Mouse (Mus musculus) limb, embryonic 14.5 days (tissue): Measurements from ENCODE around the gene Gm45213. TPM values are rescaled to one million over a fixed set of nuclear protein-coding genes. Genes with fewer than 3 reads are reported as not detected.

Experiments used
- ATAC-seq: fragments of 200-750 bp; cut with Nextera tagmentation; 2 replicates; pipeline ENCODE4 v1.8.0; 2017; ENCODE audit warnings: low read depth, moderate number of reproducible peaks, moderate TSS enrichment; ENCODE audit not compliant: low FRiP score
- DNase-seq: peaks from one replicate; pipeline ENCODE4 v3.0.0-alpha.2; 2015; ENCODE audit warnings: low spot score
- H3K27ac ChIP-seq: fragments of 300-500 bp; sonication (generic); replicated peaks from 2 replicates; pipeline ENCODE4 v1.5.1; 2014; ENCODE audit warnings: low read depth, mild to moderate bottlenecking, low read length, moderate library complexity, mixed read lengths
- H3K27me3 ChIP-seq: fragments of 300-500 bp; sonication (generic); 2 replicates; pipeline ENCODE4 v1.6.1; 2014; ENCODE audit warnings: low read length, mixed read lengths; ENCODE audit not compliant: control insufficient read depth, insufficient read depth
- H3K36me3 ChIP-seq: fragments of 300-500 bp; sonication (generic); 2 replicates; pipeline ENCODE4 v1.6.1; 2014; ENCODE audit warnings: mild to moderate bottlenecking, low read length, moderate library complexity, mixed read lengths; ENCODE audit not compliant: control insufficient read depth, insufficient read depth
- H3K4me1 ChIP-seq: fragments of 300-500 bp; sonication (generic); 2 replicates; pipeline ENCODE4 v1.6.1; 2014; ENCODE audit warnings: antibody characterized with exemption, low read length, mixed read lengths; ENCODE audit not compliant: control insufficient read depth, insufficient read depth
- H3K4me2 ChIP-seq: fragments of 300-500 bp; sonication (generic); replicated peaks from 2 replicates; pipeline ENCODE4 v1.6.1; 2014; ENCODE audit warnings: low read depth, mild to moderate bottlenecking, low read length, moderate library complexity; ENCODE audit not compliant: severe bottlenecking
- H3K4me3 ChIP-seq: fragments of 300-500 bp; sonication (generic); replicated peaks from 2 replicates; pipeline ENCODE4 v1.5.1; 2014; ENCODE audit warnings: low read length
- H3K9ac ChIP-seq: fragments of 300-500 bp; sonication (generic); 2 replicates; pipeline ENCODE4 v1.6.1; 2014; ENCODE audit warnings: mild to moderate bottlenecking, low read depth, low read length, moderate library complexity; ENCODE audit not compliant: severe bottlenecking
- H3K9me3 ChIP-seq: fragments of 300-500 bp; sonication (generic); 2 replicates; pipeline ENCODE4 v1.6.1; 2016; ENCODE audit warnings: low read length; ENCODE audit not compliant: control insufficient read depth
- POLR2A ChIP-seq: fragments of 200-500 bp; IDR thresholded peaks from 2 replicates; pipeline ENCODE4 v1.8.0; 2012; ENCODE audit warnings: inconsistent platforms, mild to moderate bottlenecking, moderate library complexity, borderline replicate concordance; ENCODE audit not compliant: insufficient read depth, insufficient read length; ENCODE audit errors: extremely low read depth
- WGBS: fragments of 180-500 bp; shearing (Covaris S2); extraction: QIAGEN DNeasy Blood & Tissue Kit; methylation state at CpG from one replicate; pipeline ENCODE4 v1.1.7; 2014; 5-methylcytosine and 5-hydroxymethylcytosine counted together
- polyA plus RNA-seq, 2 experiments: library from polyadenylated mRNA; depleted of rRNA in 1 of 2; stranded (reverse) in 1 of 2; unstranded in 1 of 2; fragments of >200 nt; fragmentation: Nextera tagmentation in 1 of 2; extraction: Ambion mirVana in 1 of 2; gene quantifications; 2 replicates each; pipeline versions ENCODE4 v1.2.1 to v1.2.3; 2012 to 2014

The Gm45213 gene
- polyA plus RNA-seq, 2 experiments, result not detected

DNA sequence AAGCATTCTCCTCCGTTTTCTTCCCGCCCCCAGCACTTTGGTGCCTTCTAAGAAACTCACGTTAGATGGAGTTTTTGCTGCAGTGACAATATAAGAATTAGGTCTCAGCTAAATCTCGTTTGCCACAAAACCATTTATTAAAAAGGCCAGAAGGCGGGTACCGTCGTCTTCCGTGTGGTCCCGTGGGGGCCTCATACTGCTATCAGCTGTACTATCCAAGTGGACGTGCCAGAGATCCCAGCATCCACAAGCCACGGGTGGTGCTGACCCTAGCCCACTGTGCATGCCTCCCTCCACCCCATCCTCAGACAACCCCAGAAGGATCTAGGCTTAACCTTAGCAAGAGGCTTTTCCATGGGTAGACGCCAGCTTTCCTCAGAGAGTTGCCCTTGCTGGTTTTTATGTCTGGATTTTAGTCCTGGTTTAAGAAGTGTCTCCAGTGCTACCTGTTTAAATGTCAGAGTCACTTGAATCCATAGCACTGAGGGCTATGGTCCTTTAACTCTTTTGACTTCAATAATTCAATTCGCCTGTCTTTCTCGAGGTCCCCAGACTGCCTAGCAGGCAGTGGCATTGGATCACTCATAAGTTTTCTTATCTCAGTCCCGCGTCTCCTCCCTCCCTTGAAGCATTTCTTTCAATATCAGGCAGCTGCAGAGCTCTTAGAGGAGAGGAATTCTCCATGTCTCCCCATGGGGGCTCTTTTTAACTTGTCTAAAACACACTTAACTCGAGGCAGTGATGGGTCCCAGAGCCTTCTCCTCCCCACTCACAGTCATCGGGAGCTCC lies 3.2 kb upstream of the Gm45213 start:
- no peak overlapping the region for H3K27ac ChIP-seq
- DNase-seq (no peak), ATAC-seq (no peak)
- peaks cover 37% of the 10 kb centered on the region for H3K4me1 ChIP-seq
- 47% methylated on average over 18 of the region's 18 CpGs for WGBS
- H3K9me3 ChIP-seq, result no peaks in the 10 kb centered on the region
- H3K9ac ChIP-seq, result no peak overlapping the region
- peaks cover 4% of the 10 kb centered on the region; the same call in 1 of the 2 replicates for H3K27me3 ChIP-seq
- no peak for TF ChIP-seq POLR2A
- H3K4me2 ChIP-seq, result peak overlapping the region; percentile 46
- H3K36me3 ChIP-seq, result no peaks in the 10 kb centered on the region
- peak overlapping the region; percentile 26 for H3K4me3 ChIP-seq

DNA sequence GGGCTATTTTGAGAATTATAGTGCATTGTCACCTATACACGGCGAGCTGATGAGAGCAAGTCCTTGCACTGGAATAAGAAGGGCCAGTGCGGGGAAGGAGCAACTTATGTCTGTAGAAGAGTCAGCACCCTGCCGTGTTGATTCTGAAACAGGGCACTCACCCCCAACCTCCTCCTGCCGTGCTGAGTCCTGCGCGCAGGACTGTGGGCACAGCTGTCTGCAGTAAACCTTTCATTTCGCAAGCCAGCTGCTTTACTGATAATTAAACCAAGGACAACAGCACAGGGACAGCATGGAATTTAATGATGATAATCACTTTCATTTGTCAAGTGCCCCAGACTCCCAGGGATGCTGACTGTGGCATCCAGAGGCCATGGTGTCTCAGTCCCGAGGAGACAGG lies 1.2 kb downstream of the Gm45213 start:
- ATAC-seq (no peak), DNase-seq (no peak)
- peaks cover 35% of the 10 kb centered on the region for H3K4me1 ChIP-seq
- no peak overlapping the region for H3K27ac ChIP-seq
- H3K4me2 ChIP-seq, result no peak overlapping the region
- no peak for TF ChIP-seq POLR2A
- H3K9ac ChIP-seq, result no peak overlapping the region
- no peak overlapping the region for H3K4me3 ChIP-seq
- no peaks in the 10 kb centered on the region for H3K9me3 ChIP-seq
- WGBS, result 28% methylated on average over 9 of the region's 9 CpGs
- no peaks in the 10 kb centered on the region for H3K36me3 ChIP-seq
- H3K27me3 ChIP-seq, result no peaks in the 10 kb centered on the region

DNA sequence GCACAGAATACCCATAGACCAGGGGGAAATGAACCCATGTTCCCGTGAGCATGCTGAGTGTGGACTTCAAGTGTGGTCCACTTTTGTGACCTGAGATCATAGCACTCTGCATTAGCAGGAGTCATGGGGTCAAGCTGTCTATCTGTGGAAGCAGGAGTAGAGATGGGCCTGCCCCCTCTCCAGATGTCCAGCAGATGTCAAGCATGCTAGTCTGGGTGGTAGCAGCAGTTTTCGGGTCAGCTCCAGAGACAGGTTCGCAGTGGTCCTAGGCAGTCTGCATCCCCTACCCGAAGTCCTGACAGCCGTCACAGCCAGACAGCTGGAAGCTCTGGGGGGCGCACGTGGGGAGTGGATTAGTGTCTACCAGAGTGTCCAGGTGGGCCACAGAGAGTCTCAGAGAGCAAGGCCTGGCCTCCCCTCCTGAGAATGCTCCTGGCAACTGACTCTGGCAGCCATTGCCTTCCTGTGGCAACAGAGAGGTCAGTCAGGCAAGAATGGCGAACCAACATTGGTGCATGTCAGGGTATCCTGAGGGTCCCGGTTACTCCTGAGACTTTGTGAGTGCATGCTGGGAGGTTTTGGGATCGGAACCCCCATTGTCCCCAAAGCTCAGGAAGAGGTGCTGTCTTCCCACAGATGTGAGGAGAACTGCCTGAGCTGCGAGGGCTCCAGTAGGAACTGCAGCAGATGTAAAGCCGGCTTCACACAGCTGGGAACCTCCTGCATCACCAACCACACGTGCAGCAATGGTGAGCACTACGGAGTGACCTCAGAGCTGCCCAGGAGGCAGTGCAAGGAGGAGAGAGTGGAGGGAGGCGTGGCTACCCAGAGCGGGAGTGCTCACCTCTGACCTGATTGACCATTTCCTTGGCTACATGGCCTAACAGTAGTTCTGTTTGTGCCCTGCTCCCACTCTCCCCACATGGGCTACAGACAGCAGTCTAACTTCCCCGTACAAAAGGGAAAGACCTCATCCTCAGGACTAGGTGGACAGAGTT lies 3.8 kb downstream of the Gm45213 start:
- DNase-seq (no peak), ATAC-seq (no peak)
- H3K4me2 ChIP-seq, result no peak overlapping the region
- no peaks in the 10 kb centered on the region for H3K9me3 ChIP-seq
- WGBS, result 39% methylated on average over 17 of the region's 17 CpGs
- no peaks in the 10 kb centered on the region for H3K36me3 ChIP-seq
- H3K4me3 ChIP-seq, result no peak overlapping the region
- H3K27me3 ChIP-seq, result no peaks in the 10 kb centered on the region
- TF ChIP-seq POLR2A, result no peak
- H3K27ac ChIP-seq, result no peak overlapping the region
- H3K9ac ChIP-seq, result no peak overlapping the region
- peaks cover 27% of the 10 kb centered on the region for H3K4me1 ChIP-seq

DNA sequence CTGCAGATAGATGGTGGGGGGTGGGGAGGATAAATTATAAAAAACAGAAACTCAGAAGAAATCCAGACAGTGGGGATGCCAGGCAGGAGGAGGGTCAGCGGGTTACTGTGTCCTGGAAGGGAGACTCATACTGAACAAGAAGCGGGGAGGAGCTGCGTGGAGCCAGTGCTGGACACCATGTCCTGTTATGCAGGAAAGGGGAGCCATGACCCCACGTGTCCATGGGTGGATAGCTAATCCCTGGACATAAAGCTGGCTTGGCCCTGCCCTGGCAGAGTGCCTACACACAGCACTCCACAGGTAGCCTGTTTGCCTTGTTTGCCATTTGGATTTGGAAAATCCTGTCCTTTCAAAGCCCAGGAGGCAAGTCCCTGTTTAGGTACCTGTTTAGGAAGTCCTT lies 4.6 kb downstream of the Gm45213 start:
- no peak overlapping the region for H3K4me2 ChIP-seq
- no peaks in the 10 kb centered on the region for H3K9me3 ChIP-seq
- H3K36me3 ChIP-seq, result no peaks in the 10 kb centered on the region
- no peaks in the 10 kb centered on the region for H3K27me3 ChIP-seq
- 72% methylated on average over 4 of the region's 4 CpGs for WGBS
- H3K9ac ChIP-seq, result no peak overlapping the region
- H3K4me3 ChIP-seq, result no peak overlapping the region
- ATAC-seq, result no peak
- H3K4me1 ChIP-seq, result peaks cover 27% of the 10 kb centered on the region
- no peak for TF ChIP-seq POLR2A
- H3K27ac ChIP-seq, result no peak overlapping the region
- DNase-seq, result no peak

DNA sequence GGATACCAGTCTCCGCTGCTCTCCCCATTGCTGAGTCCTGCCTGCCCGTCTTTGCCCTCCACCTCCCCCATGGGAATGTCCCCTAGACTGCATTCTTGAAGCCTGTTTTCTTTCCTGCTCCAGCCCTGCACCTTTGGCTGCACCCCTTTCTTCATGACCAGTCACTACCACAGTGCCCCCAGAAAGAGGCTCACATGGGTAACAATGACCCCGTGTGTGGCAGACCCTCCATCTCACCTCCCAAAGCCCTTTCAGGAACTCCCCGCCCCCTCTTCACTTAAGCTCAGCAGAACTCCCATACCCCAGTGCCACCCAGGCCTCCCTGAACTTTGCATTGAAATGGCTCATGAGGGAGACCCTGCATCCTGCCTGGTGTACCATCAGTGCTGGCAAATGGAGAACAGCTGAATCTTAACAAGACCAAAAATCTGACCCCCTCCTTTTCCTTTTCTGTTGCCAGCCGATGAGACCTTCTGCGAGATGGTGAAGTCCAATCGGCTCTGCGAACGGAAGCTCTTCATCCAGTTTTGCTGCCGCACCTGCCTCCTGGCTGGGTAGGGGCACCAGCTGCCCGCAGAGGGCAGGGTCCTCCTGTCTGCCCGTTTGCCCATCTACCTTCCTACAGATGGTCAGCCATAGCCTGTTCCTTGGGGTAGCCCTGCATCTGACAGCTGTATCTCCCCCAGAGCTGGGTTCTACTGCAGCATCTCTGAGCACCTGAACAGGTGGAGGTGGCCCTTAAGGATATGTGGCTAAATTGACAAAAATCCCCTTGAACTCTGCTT lies 5.2 kb downstream of the Gm45213 start:
- peaks cover 27% of the 10 kb centered on the region for H3K4me1 ChIP-seq
- no peak for ATAC-seq
- no peaks in the 10 kb centered on the region for H3K27me3 ChIP-seq
- no peak overlapping the region for H3K9ac ChIP-seq
- H3K4me2 ChIP-seq, result no peak overlapping the region
- no peak overlapping the region for H3K27ac ChIP-seq
- no peak for TF ChIP-seq POLR2A
- WGBS, result 84% methylated on average over 12 of the region's 12 CpGs
- H3K36me3 ChIP-seq, result no peaks in the 10 kb centered on the region
- H3K9me3 ChIP-seq, result no peaks in the 10 kb centered on the region
- no peak for DNase-seq
- no peak overlapping the region for H3K4me3 ChIP-seq
